Comparison of ENCODE assay signal across 18 mouse cellular contexts in genomic region chr10:45784150-45784479, GRCm38 (mm10).
DNase-seq lines count a peak whose midpoint lies in the region; ATAC-seq and TF ChIP-seq lines count a peak whose summit lies in the region.
"Had no signal": no experiment of that assay in that cellular context is flagged by ENCODE, and none has a peak within 500 bp of the region (broad histone marks: within the 10 kb centered on the region; RNA-seq: fewer than 3 reads in every experiment).

No protein-coding gene starts in this region.

- peak; percentile 71 for ATAC-seq in forebrain, embryonic 11.5 days (replicated peaks; ENCODE audit: low FRiP score)
- ATAC-seq in forebrain, embryonic 15.5 days (replicated peaks), result no peak
- peak; percentile 89 for ATAC-seq in midbrain, embryonic 11.5 days (ENCODE audit: low FRiP score)
- ATAC-seq in midbrain, postnatal 0 days (ENCODE audit: low FRiP score), result no peak
- ATAC-seq in forebrain, embryonic 13.5 days, result peak; percentile 36; the same call in 1 of the 2 replicates
- ATAC-seq: intestine, postnatal 0 days had no signal

- H3K9me3 ChIP-seq in forebrain, embryonic 11.5 days (ENCODE audit: control insufficient read depth, low read length), result no peaks in the 10 kb centered on the region
- H3K9me3 ChIP-seq in forebrain, embryonic 15.5 days, result no peaks in the 10 kb centered on the region
- no peaks in the 10 kb centered on the region for H3K9me3 ChIP-seq in midbrain, embryonic 11.5 days (ENCODE audit: control insufficient read depth, low read length)
- no peaks in the 10 kb centered on the region for H3K9me3 ChIP-seq in midbrain, postnatal 0 days (ENCODE audit: low read length)
- H3K9me3 ChIP-seq in forebrain, embryonic 13.5 days (replicated peaks), result no peaks in the 10 kb centered on the region
- H3K9me3 ChIP-seq: embryonic facial prominence, embryonic 13.5 days; heart, embryonic 10.5 days had no signal

- no peak overlapping the region for H3K4me3 ChIP-seq in forebrain, embryonic 11.5 days (ENCODE audit: low read depth, low read length)
- no peak overlapping the region for H3K4me3 ChIP-seq in forebrain, embryonic 15.5 days
- H3K4me3 ChIP-seq in midbrain, embryonic 11.5 days (ENCODE audit: low read depth, low read length), result no peak overlapping the region
- no peak overlapping the region for H3K4me3 ChIP-seq in midbrain, postnatal 0 days (ENCODE audit: low read depth, low read length)
- no peak overlapping the region for H3K4me3 ChIP-seq in forebrain, embryonic 13.5 days
- H3K4me3 ChIP-seq: embryonic facial prominence, embryonic 13.5 days; heart, embryonic 10.5 days had no signal

- no peak overlapping the region for H3K9ac ChIP-seq in forebrain, embryonic 11.5 days (ENCODE audit: low read length)
- H3K9ac ChIP-seq in forebrain, embryonic 15.5 days (replicated peaks), result no peak overlapping the region
- H3K9ac ChIP-seq in midbrain, embryonic 11.5 days (ENCODE audit: low read length), result no peak overlapping the region
- H3K9ac ChIP-seq in midbrain, postnatal 0 days (replicated peaks; ENCODE audit: low read length, poor library complexity, severe bottlenecking), result no peak overlapping the region
- H3K9ac ChIP-seq in forebrain, embryonic 13.5 days, result no peak overlapping the region
- H3K9ac ChIP-seq: embryonic facial prominence, embryonic 13.5 days had no signal

- WGBS in forebrain, embryonic 11.5 days, result 4% methylated on average over 2 of the region's 2 CpGs
- 15% methylated on average over 2 of the region's 2 CpGs for WGBS in forebrain, embryonic 15.5 days
- 10% methylated on average over 2 of the region's 2 CpGs for WGBS in midbrain, embryonic 11.5 days
- WGBS in midbrain, postnatal 0 days, result 16% methylated on average over 2 of the region's 2 CpGs
- 13% methylated on average over 2 of the region's 2 CpGs for WGBS in forebrain, embryonic 13.5 days

- no peak for DNase-seq in forebrain, embryonic 11.5 days (ENCODE audit: low spot score)
- DNase-seq in midbrain, embryonic 11.5 days (ENCODE audit: low spot score, missing footprints), result peak; percentile 94
- DNase-seq in midbrain, postnatal 0 days (ENCODE audit: low spot score), result no peak
- peak; percentile 19 for DNase-seq in yolk sac, embryonic 10.5 days (ENCODE audit: low spot score)
- no peak for DNase-seq in lung, postnatal 4 days
- no peak for DNase-seq in B cell, adult 2 months
- DNase-seq: cerebellum, postnatal 10 days; gastrocnemius, postnatal 36 days; heart, postnatal 14 days; kidney, postnatal 10 days; lung, adult 2 months; thymus, adult 18-20 months had no signal

- no peaks in the 10 kb centered on the region for H3K27me3 ChIP-seq in forebrain, embryonic 11.5 days (ENCODE audit: control insufficient read depth, insufficient read depth, low read length)
- H3K27me3 ChIP-seq in forebrain, embryonic 15.5 days, result no peaks in the 10 kb centered on the region
- no peaks in the 10 kb centered on the region for H3K27me3 ChIP-seq in midbrain, embryonic 11.5 days (ENCODE audit: control insufficient read depth, insufficient read depth, low read length)
- no peaks in the 10 kb centered on the region for H3K27me3 ChIP-seq in midbrain, postnatal 0 days (ENCODE audit: insufficient read depth, low read length)
- H3K27me3 ChIP-seq in forebrain, embryonic 13.5 days, result no peaks in the 10 kb centered on the region
- H3K27me3 ChIP-seq: embryonic facial prominence, embryonic 13.5 days had no signal

- H3K36me3 ChIP-seq in forebrain, embryonic 11.5 days (ENCODE audit: control insufficient read depth, insufficient read depth, low read length), result no peaks in the 10 kb centered on the region
- H3K36me3 ChIP-seq in forebrain, embryonic 15.5 days, result no peaks in the 10 kb centered on the region
- no peaks in the 10 kb centered on the region for H3K36me3 ChIP-seq in midbrain, embryonic 11.5 days (ENCODE audit: control insufficient read depth, insufficient read depth, low read length)
- no peaks in the 10 kb centered on the region for H3K36me3 ChIP-seq in midbrain, postnatal 0 days (ENCODE audit: insufficient read depth, low read length)
- no peaks in the 10 kb centered on the region for H3K36me3 ChIP-seq in forebrain, embryonic 13.5 days (ENCODE audit: poor library complexity, severe bottlenecking)
- H3K36me3 ChIP-seq: embryonic facial prominence, embryonic 13.5 days; heart, embryonic 10.5 days had no signal

- H3K27ac ChIP-seq in forebrain, embryonic 11.5 days (ENCODE audit: low read depth, low read length), result 0 out of 2 replicates have a peak overlapping the region, but pooled peaks have one; percentile 46
- no peak overlapping the region for H3K27ac ChIP-seq in forebrain, embryonic 15.5 days (replicated peaks)
- peak overlapping the region; percentile 72; the same call in 1 of the 2 replicates for H3K27ac ChIP-seq in midbrain, embryonic 11.5 days (ENCODE audit: low read depth, low read length)
- H3K27ac ChIP-seq in midbrain, postnatal 0 days (ENCODE audit: low read depth, low read length), result no peak overlapping the region
- no peak overlapping the region for H3K27ac ChIP-seq in forebrain, embryonic 13.5 days
- H3K27ac ChIP-seq: embryonic facial prominence, embryonic 13.5 days; heart, embryonic 10.5 days; macrophage had no signal

- no peaks in the 10 kb centered on the region for H3K4me1 ChIP-seq in forebrain, embryonic 11.5 days (replicated peaks; ENCODE audit: control insufficient read depth, insufficient read depth, low read length)
- H3K4me1 ChIP-seq in forebrain, embryonic 15.5 days, result no peaks in the 10 kb centered on the region
- peaks cover 27% of the 10 kb centered on the region for H3K4me1 ChIP-seq in midbrain, embryonic 11.5 days (ENCODE audit: control insufficient read depth, insufficient read depth, low read length)
- H3K4me1 ChIP-seq in midbrain, postnatal 0 days (ENCODE audit: insufficient read depth, low read length), result peaks cover 7% of the 10 kb centered on the region
- H3K4me1 ChIP-seq in forebrain, embryonic 13.5 days, result peaks cover 12% of the 10 kb centered on the region; the same call in 1 of the 2 replicates

- TF ChIP-seq CTCF in midbrain, postnatal 0 days (IDR thresholded peaks at IDR 0.05), result no peak

- no peak overlapping the region for H3K4me2 ChIP-seq in forebrain, embryonic 11.5 days (ENCODE audit: low read depth, low read length, severe bottlenecking)
- H3K4me2 ChIP-seq in forebrain, embryonic 15.5 days (replicated peaks), result no peak overlapping the region
- H3K4me2 ChIP-seq in midbrain, embryonic 11.5 days, result no peak overlapping the region
- no peak overlapping the region for H3K4me2 ChIP-seq in midbrain, postnatal 0 days (ENCODE audit: low read depth, low read length, poor library complexity, severe bottlenecking)
- H3K4me2 ChIP-seq in forebrain, embryonic 13.5 days, result no peak overlapping the region
- H3K4me2 ChIP-seq: embryonic facial prominence, embryonic 13.5 days had no signal

Comparison
In these comparisons a context has a peak if more than half of its experiments do, and no peak if none do; other contexts are left out.
1. ATAC-seq: peak in forebrain, embryonic 11.5 days (single experiment), midbrain, embryonic 11.5 days (single experiment) and forebrain, embryonic 13.5 days (single experiment); none in forebrain, embryonic 15.5 days (single experiment) and midbrain, postnatal 0 days (single experiment).
2. DNase-seq: peak in midbrain, embryonic 11.5 days (single experiment) and yolk sac, embryonic 10.5 days (single experiment); none in forebrain, embryonic 11.5 days (single experiment), midbrain, postnatal 0 days (single experiment), lung, postnatal 4 days (0 of 2) and B cell, adult 2 months (0 of 2).
3. H3K27ac ChIP-seq: peak in forebrain, embryonic 11.5 days (single experiment) and midbrain, embryonic 11.5 days (single experiment); none in forebrain, embryonic 15.5 days (single experiment), midbrain, postnatal 0 days (single experiment) and forebrain, embryonic 13.5 days (single experiment).